Mouse (Mus musculus): ENCODE measurements around the gene Suv39h1. TPM values are rescaled to one million over a fixed set of nuclear protein-coding genes. Genes with fewer than 3 reads are reported as not detected.
"Not testable (repeated sequence)": the region's sequence is repeated elsewhere in the genome, so short reads cannot be mapped to it uniquely, and the experiment has no call there.

Suv39h1 gene
- 10 to 100 TPM; 34.3 to 36.7 TPM for total RNA-seq (2021)

- intact Hi-C loops (cut with DNase I) = no loop called here
Measured at GRCm38 (mm10) chrX:8074430-8075014, at the start of gene Suv39h1. Gene Suv39h1, minus strand, starts transcription at chrX:8074760.

GRCm38 (mm10) chrX:8123821-8124470 lies 49.4 kb upstream of the Suv39h1 start:
- intact Hi-C loops (cut with DNase I) = no loop called here
- DNase-seq (ENCODE audit: extremely low spot score in 1 of 2, low spot score in 2 of 2) = no peak

More at GRCm38 (mm10) chrX:8074430-8075014, at the start of gene Suv39h1:
- DNase-seq (ENCODE audit: extremely low spot score in 1 of 2, low spot score in 2 of 2) = peak; percentile 93 to 96

GRCm38 (mm10) chrX:8117264-8117663 lies 42.7 kb upstream of the Suv39h1 start:
- intact Hi-C loops (cut with DNase I) = no loop called here
- no peak for DNase-seq (ENCODE audit: extremely low spot score in 1 of 2, low spot score in 2 of 2)

- no peak for DNase-seq (ENCODE audit: extremely low spot score in 1 of 2, low spot score in 2 of 2)
- intact Hi-C loops (cut with DNase I) = no loop called here
Measured at GRCm38 (mm10) chrX:8115275-8115674, 40.7 kb upstream of the Suv39h1 start.

GRCm38 (mm10) chrX:8105019-8105418 lies 30.5 kb upstream of the Suv39h1 start:
- intact Hi-C loops (cut with DNase I) = no loop called here
- no peak for DNase-seq (ENCODE audit: extremely low spot score in 1 of 2, low spot score in 2 of 2)

GRCm38 (mm10) chrX:8102213-8102668 lies 27.7 kb upstream of the Suv39h1 start:
- DNase-seq (ENCODE audit: extremely low spot score in 1 of 2, low spot score in 2 of 2) = no peak
- intact Hi-C loops (cut with DNase I) = no loop called here

- intact Hi-C loops (cut with DNase I) = no loop called here
- DNase-seq (ENCODE audit: extremely low spot score in 1 of 2, low spot score in 2 of 2) = peak; percentile 71 to 83
Measured at GRCm38 (mm10) chrX:8101017-8101416, 26.5 kb upstream of the Suv39h1 start.

GRCm38 (mm10) chrX:8099435-8099834 lies 24.9 kb upstream of the Suv39h1 start:
- DNase-seq (ENCODE audit: extremely low spot score in 1 of 2, low spot score in 2 of 2) = no peak
- intact Hi-C loops (cut with DNase I) = no loop called here

GRCm38 (mm10) chrX:8096787-8097242 lies 22.3 kb upstream of the Suv39h1 start:
- intact Hi-C loops (cut with DNase I) = no loop called here
- DNase-seq (ENCODE audit: extremely low spot score in 1 of 2, low spot score in 2 of 2) = peak; percentile 96 to 97

- intact Hi-C loops (cut with DNase I) = not testable (repeated sequence)
- DNase-seq (ENCODE audit: extremely low spot score in 1 of 2, low spot score in 2 of 2) = peak; percentile 78 to 81
Measured at GRCm38 (mm10) chrX:8096068-8096786, 21.7 kb upstream of the Suv39h1 start.

GRCm38 (mm10) chrX:8095546-8095945 lies 21.0 kb upstream of the Suv39h1 start:
- no peak for DNase-seq (ENCODE audit: extremely low spot score in 1 of 2, low spot score in 2 of 2)
- intact Hi-C loops (cut with DNase I) = no loop called here

GRCm38 (mm10) chrX:8090954-8091347 lies 16.4 kb upstream of the Suv39h1 start:
- DNase-seq (ENCODE audit: extremely low spot score in 1 of 2, low spot score in 2 of 2); intact Hi-C loops (cut with DNase I): not testable (repeated sequence)

- intact Hi-C loops (cut with DNase I) = no loop called here
- no peak for DNase-seq (ENCODE audit: extremely low spot score in 1 of 2, low spot score in 2 of 2)
Measured at GRCm38 (mm10) chrX:8090346-8090953, 15.9 kb upstream of the Suv39h1 start, which contains the start of gene Was. Gene Was, minus strand, starts transcription at chrX:8090498.

- intact Hi-C loops (cut with DNase I) = no loop called here
- no peak for DNase-seq (ENCODE audit: extremely low spot score in 1 of 2, low spot score in 2 of 2)
Measured at GRCm38 (mm10) chrX:8089746-8090145, 15.2 kb upstream of the Suv39h1 start.

- intact Hi-C loops (cut with DNase I) = no loop called here
- peak in 1 of 2 experiments; percentile 23 for DNase-seq (ENCODE audit: extremely low spot score in 1 of 2, low spot score in 2 of 2)
Measured at GRCm38 (mm10) chrX:8085611-8086010, 11.1 kb upstream of the Suv39h1 start.

- DNase-seq (ENCODE audit: extremely low spot score in 1 of 2, low spot score in 2 of 2) = no peak
- intact Hi-C loops (cut with DNase I) = no loop called here
Measured at GRCm38 (mm10) chrX:8084771-8085259, 10.3 kb upstream of the Suv39h1 start.

- no peak for DNase-seq (ENCODE audit: extremely low spot score in 1 of 2, low spot score in 2 of 2)
- intact Hi-C loops (cut with DNase I) = no loop called here
Measured at GRCm38 (mm10) chrX:8075104-8075503, 544 bp upstream of the Suv39h1 start.

GRCm38 (mm10) chrX:8073881-8074429 lies 605 bp downstream of the Suv39h1 start:
- peak in 1 of 2 experiments; percentile 59 for DNase-seq (ENCODE audit: extremely low spot score in 1 of 2, low spot score in 2 of 2)
- intact Hi-C loops (cut with DNase I) = no loop called here

- DNase-seq (ENCODE audit: extremely low spot score in 1 of 2, low spot score in 2 of 2) = no peak
- intact Hi-C loops (cut with DNase I) = no loop called here
Measured at GRCm38 (mm10) chrX:8069166-8069565, 5.4 kb downstream of the Suv39h1 start.

Data from left cerebral cortex, postnatal 10 days (tissue).